Mouse (Mus musculus) testis, adult 2 months (tissue): ENCODE measurements around the gene Gdap1l1. TPM values are rescaled to one million over a fixed set of nuclear protein-coding genes. Genes with fewer than 3 reads are reported as not detected.

Experiments used
- H3K27ac ChIP-seq: fragments of 200-500 bp; 2 replicates; pipeline ENCODE4 v1.5.1; 2012; ENCODE audit warnings: low read depth, low read length; ENCODE audit not compliant: control insufficient read depth, insufficient read depth
- H3K27me3 ChIP-seq: fragments of 200-500 bp; 2 replicates; pipeline ENCODE4 v1.6.1; 2012; ENCODE audit warnings: mild to moderate bottlenecking, low read length, moderate library complexity; ENCODE audit not compliant: control insufficient read depth, insufficient read depth
- H3K36me3 ChIP-seq: fragments of 200-500 bp; 2 replicates; pipeline ENCODE4 v1.6.1; 2012; ENCODE audit warnings: mild to moderate bottlenecking, low read length; ENCODE audit not compliant: control insufficient read depth, insufficient read depth
- H3K4me1 ChIP-seq: fragments of 200-500 bp; 2 replicates; pipeline ENCODE4 v1.6.1; 2012; ENCODE audit warnings: low read length; ENCODE audit not compliant: control insufficient read depth, insufficient read depth
- H3K4me3 ChIP-seq: fragments of 200-500 bp; 2 replicates; pipeline ENCODE4 v1.5.1; 2012; ENCODE audit warnings: low read depth, mild to moderate bottlenecking, low read length, moderate library complexity, mixed read lengths; ENCODE audit not compliant: control insufficient read depth
- CTCF ChIP-seq: fragments of 200-500 bp; IDR thresholded peaks from 2 replicates; pipeline ENCODE4 v1.5.1; 2012; ENCODE audit warnings: low read depth, mild to moderate bottlenecking, inconsistent platforms, low read length, moderate library complexity; ENCODE audit not compliant: control insufficient read depth, insufficient read depth, insufficient replicate concordance
- POLR2A ChIP-seq: fragments of 200-500 bp; IDR thresholded peaks from 2 replicates; pipeline ENCODE4 v1.6.1; 2012; ENCODE audit warnings: low read depth, mild to moderate bottlenecking, inconsistent platforms, low read length, moderate library complexity; ENCODE audit not compliant: control insufficient read depth
- polyA plus RNA-seq: library from polyadenylated mRNA; depleted of rRNA; stranded (reverse); fragments of >200 nt; gene quantifications from 2 replicates; pipeline ENCODE4 v1.2.3, GENCODE M21; 2012

Gene Gdap1l1
- polyA plus RNA-seq, 1 experiment: 0.16 TPM

DNA sequence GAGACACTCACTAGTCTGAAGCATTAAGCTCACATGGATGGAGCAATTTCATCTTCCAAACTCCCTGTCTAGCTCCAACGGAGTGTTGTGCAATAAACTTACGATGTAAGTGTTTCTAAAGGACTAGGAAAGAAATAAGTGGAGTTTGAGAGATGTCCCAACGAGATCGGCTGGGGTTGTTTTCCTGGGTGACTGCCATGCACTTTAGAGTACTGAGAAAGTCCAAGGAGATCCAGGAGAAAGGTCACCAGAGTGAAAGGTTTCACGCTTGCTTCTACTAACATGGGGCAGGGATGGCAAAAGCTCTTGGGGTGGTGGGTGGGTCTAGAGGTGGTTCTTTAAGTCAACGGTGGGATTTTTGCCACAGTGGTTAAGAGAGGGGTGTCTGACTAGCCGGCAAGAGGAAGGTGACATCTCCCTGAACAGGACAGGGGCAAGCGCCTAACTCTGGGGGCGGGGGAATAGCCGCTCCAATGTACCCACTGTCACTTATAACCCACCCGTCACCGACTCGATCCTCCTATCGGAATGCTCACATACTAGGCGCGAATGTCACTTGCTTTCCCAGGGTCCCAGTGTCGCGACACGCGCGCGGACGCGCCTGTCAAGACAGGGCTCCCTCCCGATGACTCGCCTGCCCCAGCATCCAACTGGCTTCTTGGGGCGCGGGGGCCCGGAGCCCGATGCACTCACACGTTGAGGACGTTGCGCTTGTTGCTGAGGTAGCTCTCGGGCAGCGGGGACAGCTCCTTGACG, 33.6 kb downstream of the Gdap1l1 start:
- no peaks in the 10 kb centered on the region for H3K36me3 ChIP-seq
- H3K27me3 ChIP-seq: no peaks in the 10 kb centered on the region
- peak overlapping the region; percentile 45 for H3K27ac ChIP-seq
- peak overlapping the region; percentile 89 for H3K4me3 ChIP-seq
- peaks cover 4% of the 10 kb centered on the region for H3K4me1 ChIP-seq
- TF ChIP-seq CTCF (no peak), POLR2A (no peak)

DNA sequence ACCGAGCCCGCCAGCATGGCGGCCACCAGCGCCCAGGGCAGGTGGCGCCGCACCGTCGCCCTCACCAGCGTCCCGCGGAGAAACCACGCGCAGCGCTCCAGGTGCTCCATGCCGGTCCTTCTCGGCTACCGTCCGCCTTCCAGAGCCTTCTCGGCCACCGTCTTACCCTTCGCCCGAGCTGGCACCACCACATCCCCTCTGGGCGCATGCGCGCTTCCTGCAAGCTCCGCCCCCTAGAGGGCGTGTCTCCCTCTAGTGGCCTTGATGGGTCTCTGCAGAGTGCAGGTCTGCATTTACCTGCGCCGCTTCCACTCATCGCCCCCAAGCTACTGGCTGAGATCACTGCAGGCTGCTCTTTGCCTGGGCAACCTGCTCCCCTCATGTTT, 34.2 kb downstream of the Gdap1l1 start, which contains the start of gene Fitm2:
Fitm2 (minus strand) TSS at position 164 of the 386 bp plus-strand sequence.
- peak within 1 kb of the TSS; percentile 89 for H3K4me3 ChIP-seq
- H3K27ac ChIP-seq: peak within 1 kb of the TSS; percentile 45
- H3K4me1 ChIP-seq: peaks cover 4% of the 10 kb centered on the region
- TF ChIP-seq POLR2A (peak; percentile 43; the same call in 1 of the 2 replicates), CTCF (peak; percentile 99)
- H3K36me3 ChIP-seq: no peaks in the 10 kb centered on the region
- H3K27me3 ChIP-seq: no peaks in the 10 kb centered on the region

DNA sequence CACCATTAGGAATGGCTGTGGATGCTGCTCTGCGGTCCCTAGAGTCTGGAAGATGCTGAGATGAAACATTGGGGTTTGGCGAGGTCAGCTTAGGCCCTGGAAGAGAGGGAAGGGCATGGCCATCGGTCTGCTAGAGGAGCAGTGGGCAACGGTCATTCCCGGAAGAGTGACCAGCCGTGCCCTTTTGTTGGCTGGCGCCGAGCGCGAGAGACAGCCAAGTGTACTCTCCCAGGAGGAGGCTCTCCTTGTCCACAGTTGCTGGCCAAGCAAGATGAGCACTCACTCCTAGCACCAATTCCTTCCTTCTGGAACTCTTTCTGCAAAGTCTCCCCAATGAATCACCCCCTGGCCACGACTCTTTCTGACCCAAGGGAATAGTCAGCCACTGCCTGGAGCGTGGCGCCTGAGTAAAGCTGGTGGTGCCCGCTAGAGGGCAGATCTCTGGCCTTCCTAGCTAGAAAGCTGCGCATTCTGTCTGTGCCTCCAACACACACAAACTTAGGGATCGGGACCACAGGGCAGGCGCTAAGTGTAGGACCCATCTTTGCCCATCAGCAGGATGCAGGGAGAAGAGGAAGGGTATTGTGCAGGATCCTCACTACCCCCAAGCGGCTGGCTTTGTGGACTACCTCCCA, 42.0 kb downstream of the Gdap1l1 start:
- Histone ChIP-seq H3K27ac (no peak overlapping the region), H3K4me3 (no peak overlapping the region), H3K27me3 (no peaks in the 10 kb centered on the region), H3K4me1 (peaks cover 14% of the 10 kb centered on the region), H3K36me3 (no peaks in the 10 kb centered on the region)
- TF ChIP-seq POLR2A (no peak), CTCF (peak; percentile 44; the same call in 1 of the 2 replicates)

- TF ChIP-seq POLR2A (no peak), CTCF (no peak)
- H3K4me1 ChIP-seq: peaks cover 14% of the 10 kb centered on the region
- no peak overlapping the region for H3K27ac ChIP-seq
- H3K4me3 ChIP-seq: peak overlapping the region; percentile 37
- H3K36me3 ChIP-seq: no peaks in the 10 kb centered on the region
- no peaks in the 10 kb centered on the region for H3K27me3 ChIP-seq
Observed at GRCm38 (mm10) chr2:163481539-163482029, 43.3 kb downstream of the Gdap1l1 start.

GRCm38 (mm10) chr2:163487360-163487759, 49.1 kb downstream of the Gdap1l1 start:
- Histone ChIP-seq H3K27ac (no peak overlapping the region), H3K4me1 (no peaks in the 10 kb centered on the region), H3K4me3 (no peak overlapping the region), H3K27me3 (no peaks in the 10 kb centered on the region), H3K36me3 (no peaks in the 10 kb centered on the region)
- TF ChIP-seq CTCF (no peak), POLR2A (no peak)

DNA sequence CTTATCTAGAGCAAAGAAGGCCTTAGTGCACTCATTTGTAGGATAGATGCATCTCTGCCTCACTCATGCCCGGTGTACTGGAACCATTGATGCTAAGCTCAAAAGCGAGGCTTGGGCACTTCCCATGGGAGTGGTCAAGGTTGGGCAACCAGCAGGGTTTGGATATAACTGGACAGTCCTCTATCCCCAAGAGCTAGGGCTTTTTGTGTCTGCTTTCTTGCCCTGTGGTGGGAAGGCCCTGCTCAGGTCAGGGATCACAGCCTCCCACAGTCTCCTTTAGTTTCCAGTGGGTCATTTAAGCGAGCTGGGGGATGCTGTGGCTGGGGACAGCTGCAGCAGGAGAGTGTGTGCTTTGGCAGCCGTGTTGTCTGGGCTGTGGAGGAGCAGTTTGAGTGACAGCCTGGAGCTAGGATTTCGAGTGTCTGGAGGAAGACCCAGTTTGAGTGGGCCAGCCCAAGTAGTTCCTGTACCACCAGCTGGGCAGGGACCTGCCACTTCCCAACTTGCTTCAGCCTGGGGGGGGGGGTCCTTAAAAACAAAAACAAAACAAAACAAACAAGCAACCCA, 51.5 kb downstream of the Gdap1l1 start:
- Histone ChIP-seq H3K4me3 (no peak overlapping the region), H3K27me3 (no peaks in the 10 kb centered on the region), H3K4me1 (no peaks in the 10 kb centered on the region), H3K36me3 (no peaks in the 10 kb centered on the region), H3K27ac (no peak overlapping the region)
- no peak for TF ChIP-seq CTCF
- TF ChIP-seq POLR2A: no peak

GRCm38 (mm10) chr2:163490656-163491055, 52.4 kb downstream of the Gdap1l1 start:
- Histone ChIP-seq H3K27me3 (no peaks in the 10 kb centered on the region), H3K4me3 (no peak overlapping the region), H3K4me1 (no peaks in the 10 kb centered on the region), H3K27ac (no peak overlapping the region), H3K36me3 (no peaks in the 10 kb centered on the region)
- no peak for TF ChIP-seq POLR2A
- TF ChIP-seq CTCF: no peak
